Mouse (Mus musculus): Measurements from ENCODE around the gene Pagr1b. TPM values are rescaled to one million over a fixed set of nuclear protein-coding genes. Genes with fewer than 3 reads are reported as not detected.

The Pagr1b gene
- polyA plus RNA-seq, 2 experiments from 2014 or later, result 1.3 to 2.4 TPM

DNA sequence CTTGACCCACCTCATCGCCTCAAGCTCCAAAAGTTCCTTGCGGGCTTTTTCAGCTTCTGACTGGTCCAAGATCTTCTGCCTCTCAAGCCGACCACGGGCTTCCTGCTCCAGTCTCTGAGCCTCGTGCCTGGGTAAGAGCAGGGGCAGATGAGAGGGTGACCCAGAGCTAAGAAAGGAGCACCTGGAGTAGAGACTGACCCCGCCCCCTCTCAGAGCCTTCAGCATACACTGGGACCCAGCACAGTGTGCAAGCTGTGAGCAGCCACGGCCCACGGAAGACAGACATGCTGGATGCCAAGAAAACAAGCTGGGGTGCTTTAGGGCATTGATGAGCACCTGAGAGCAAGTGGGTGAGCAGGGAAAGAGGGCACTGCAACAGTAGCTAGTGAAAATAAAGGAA, 27.5 kb downstream of the Pagr1b start:
- ATAC-seq, result no peak

DNA sequence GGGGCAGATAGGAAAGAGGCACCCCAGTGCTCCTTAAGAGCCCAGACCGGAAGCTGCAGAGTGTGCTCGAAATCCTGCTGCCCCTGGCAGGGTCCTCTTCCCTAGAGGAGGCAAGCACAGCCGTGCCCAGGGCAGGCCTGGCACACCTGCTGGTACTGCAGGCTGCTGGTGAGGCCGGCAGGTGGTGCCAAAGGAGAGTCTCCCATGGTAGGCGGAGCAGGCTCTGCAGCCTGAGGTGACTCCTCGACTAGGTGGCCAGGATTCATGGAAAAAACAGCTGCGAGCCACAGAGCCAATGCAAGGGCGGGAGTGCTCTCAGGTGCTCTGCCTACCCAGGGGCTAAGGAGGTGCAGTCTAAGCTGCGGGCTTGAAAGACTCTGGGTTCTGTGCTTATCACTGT, 30.0 kb downstream of the Pagr1b start:
- ATAC-seq, result no peak

DNA sequence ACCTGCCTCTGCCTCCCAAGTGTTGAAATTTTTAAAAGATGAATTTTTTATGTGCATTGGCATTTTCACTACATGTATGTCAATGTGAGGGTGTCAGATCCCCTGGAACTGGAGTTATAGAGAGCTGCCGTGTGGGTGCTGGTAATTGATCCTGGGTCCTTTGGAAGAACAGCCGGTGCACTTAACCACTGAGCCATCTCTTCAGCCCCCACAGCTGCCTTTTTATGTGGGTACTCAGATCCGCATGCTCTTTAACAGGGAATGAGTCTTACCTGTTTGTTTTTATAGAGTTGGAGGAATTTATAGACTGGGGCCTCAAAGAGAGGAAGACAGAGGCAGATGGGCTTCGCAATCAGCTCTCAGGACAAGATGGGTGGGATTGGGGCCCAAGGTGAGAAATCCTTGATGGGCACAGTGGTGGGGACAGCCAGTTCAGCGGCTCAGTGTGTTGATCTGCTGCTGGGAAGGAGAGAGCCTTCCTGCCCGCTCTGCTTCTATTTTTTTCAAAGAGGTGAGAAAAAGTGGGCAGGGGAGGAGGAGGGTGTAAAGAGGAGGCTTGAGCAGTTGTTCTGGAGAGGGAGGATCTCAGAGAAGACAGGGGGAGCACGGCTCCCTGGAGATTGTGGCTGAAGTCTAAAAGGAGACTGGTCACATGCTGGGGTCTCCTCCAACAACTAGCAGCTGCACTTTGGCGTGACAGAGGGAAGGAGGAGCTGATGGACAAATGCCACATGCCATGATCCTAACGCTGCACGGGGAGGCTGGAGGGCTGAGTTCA, 31.4 kb downstream of the Pagr1b start:
- ATAC-seq, result no peak

DNA sequence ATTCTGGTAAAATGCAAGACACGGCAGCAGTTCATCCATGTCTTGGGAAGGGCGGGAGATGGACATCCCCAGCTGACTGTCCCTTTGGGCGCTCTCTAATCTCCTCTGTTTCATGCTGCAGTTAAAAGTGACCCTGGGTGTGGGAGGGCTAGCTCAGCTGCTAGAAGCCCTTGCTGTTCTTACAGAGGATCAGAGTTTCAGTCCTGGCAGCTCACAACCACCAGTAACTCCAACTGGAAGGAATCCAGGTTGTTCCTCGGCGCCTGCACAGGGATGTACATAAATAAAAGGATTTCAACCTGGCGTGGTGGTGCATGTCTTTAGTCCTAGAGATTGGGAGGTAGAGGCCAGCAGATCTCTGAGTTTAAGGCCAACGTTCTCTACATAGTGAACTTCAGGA, 33.2 kb downstream of the Pagr1b start:
- ATAC-seq, result no peak

DNA sequence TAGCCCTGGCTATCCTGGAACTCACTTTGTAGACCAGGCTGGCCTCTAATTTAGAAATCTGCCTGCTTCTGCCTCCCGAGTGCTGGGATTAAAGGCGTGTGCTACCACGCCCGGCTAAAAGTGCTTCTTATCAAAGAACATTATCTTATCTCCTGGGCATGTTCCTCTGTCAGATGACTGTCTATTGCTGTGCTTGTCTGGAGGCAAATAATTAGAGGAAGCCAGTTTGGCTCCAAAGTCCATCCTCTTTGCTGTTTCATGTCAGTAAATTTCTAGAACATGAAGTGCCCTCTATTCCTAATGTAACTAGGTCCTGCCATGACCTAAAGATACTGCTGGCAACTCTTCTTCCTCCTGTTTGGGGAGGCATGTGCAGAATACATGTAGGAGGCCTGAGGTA, 34.2 kb downstream of the Pagr1b start:
- ATAC-seq, result no peak

DNA sequence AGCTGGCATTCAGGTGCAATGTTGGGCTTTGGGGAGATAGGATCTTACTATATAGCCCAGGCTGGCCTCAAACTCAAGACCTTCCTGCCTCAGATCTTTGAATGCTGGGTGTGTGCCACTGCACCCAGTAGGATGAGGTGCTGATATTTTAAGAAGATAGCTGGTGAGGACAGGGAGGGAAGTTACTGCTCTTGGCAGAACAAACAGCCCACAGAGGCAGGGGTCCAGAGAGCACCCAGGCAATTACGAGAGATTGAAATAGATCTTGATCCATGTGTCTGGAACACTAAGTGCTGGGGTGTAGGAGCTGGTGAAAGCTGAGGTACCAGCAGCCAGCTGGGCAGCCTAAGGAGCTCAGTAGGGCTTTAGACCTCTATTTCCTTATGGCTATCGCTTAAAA, 34.7 kb downstream of the Pagr1b start:
- ATAC-seq, result no peak

DNA sequence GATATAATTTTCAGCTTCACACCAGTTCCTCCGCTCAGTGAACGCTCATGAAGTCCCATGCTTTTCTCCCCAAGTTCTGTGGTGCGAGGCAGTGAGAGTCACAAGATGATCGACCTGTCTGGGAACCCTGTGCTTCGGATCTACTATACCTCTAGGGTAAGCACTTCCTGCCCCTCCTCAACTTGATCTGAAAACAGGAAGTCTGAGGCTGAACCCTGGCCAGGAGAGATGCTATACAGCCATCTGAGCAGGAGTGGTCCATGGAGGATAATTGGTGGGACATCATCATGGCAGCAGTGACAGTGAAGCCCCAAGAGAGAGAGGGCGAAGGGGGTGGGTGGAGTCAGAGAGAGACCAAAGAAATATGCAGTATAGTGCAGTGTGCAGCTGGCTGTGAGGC, 37.4 kb downstream of the Pagr1b start:
- peak; percentile 27 for ATAC-seq

DNA sequence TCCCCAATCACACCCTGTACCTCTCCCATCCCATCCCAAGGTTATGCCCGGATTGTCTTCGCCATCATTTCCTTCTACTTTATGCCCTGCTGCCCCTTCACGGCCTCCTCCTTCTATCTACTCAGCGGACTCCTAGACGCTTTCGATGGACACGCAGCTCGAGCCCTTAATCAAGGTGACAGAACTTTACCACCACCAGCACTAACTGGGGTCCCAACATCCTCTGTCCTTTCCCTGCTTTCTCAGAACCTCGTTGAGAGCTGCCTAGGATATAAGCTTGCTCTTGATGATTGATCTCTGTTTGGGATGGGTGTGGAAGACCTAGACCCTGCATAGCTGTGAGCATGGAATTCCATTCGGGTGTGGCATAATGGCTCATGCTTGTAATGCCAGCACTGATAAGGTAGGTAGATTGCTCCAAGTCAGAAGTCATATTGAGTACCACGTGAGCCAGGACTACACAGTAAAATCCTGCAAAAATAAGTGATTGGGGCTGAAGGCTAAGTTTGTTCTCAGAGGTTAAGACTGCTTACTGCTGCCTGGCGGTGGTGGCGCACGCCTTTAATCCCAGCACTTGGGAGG, 39.3 kb downstream of the Pagr1b start:
- no peak for ATAC-seq

DNA sequence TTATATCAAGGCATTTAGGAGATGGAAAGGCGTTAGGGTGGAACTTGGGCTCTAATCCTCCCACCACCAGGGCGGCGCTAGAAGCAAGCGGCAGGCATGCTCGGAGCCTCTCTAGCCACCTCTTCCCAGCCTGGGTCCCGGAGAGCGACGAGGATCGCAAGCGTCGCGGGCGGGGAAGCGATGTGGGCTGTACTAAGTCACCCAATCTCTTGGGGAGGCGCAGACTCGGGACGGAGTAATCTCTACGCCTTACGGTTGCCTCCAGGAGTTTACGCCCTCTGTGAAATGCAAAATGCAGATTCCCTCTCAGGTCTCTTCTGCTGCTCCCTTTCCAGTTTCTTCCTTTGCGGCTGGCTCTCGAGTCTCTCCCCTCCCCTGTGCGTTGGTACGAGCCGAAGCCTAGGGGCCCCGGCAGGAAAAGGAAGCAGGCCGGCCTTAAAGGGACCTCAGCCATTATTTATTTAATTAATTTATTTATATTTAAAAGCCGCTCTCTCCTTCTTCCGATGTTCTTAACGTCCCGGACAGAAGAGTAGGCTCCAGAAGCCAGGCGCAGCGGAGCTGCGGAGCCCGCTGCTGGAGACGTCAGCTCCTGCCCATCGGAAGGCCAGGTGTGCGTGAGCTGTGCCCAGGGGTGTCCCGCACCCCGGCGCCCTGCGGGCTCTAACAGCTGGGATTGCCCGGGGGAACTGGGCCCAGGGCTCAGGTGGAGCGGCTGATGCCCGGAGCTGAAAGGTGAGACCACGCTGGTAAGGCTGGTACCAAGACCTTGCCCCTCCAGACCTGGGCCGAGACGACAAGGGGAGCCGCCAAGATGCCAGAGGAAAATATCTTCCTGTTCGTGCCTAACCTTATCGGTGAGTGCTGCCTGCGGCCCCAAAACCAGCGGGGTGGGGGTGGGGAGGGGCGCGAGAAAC, 40.1 kb downstream of the Pagr1b start, which contains the start of gene Cdiptos:
Cdiptos (minus strand) TSS at position 149 of the 917 bp plus-strand sequence.
- ATAC-seq, result peak; percentile 96

DNA sequence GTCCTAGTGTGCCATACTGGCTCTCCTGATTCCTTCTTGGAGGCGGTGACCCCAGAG, 40.6 kb downstream of the Pagr1b start, which contains the start of gene Cdipt:
Cdipt (plus strand) TSS at position 22 of the 57 bp plus-strand sequence.
- ATAC-seq, result no peak

DNA sequence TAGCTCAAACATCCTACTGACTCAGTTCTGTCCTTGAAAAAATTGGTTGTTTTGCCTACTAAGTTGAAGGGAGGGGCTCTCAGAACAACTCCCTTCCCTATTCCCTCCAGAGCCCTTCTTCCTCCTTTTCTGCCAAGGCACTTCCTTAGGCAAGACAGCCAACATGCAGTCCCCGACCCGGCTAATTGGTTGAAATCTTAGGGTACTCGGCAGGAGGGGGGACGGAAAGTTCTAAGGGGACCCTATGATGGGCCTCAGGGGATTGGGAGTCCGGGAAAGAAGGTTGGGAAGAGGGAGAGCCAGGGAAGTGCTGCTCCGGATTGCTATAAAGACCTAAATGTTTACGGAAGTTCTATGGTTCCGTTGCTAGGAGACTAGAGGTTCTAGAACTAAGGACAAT, 40.8 kb downstream of the Pagr1b start:
- ATAC-seq, result no peak

DNA sequence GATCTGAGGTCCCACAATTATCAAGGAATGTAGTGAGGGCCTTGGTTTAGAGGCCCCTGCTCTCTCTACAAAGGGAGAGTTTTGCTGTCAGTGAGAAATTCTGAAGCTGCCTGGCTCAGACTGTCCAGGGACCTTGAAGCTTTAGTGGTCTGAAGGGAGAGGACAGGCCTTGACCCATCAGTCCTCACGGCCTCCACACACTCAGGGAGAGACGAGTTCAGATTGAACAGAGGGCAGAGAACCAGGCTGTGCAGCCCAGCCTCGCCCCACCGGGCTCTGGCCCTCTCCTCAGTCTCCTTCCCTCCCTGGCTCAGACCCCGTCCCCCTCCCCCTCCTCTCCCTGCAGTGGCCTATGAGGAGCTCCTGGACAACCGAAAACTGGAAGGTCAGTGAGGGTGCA, 48.9 kb downstream of the Pagr1b start:
- no peak for ATAC-seq

DNA sequence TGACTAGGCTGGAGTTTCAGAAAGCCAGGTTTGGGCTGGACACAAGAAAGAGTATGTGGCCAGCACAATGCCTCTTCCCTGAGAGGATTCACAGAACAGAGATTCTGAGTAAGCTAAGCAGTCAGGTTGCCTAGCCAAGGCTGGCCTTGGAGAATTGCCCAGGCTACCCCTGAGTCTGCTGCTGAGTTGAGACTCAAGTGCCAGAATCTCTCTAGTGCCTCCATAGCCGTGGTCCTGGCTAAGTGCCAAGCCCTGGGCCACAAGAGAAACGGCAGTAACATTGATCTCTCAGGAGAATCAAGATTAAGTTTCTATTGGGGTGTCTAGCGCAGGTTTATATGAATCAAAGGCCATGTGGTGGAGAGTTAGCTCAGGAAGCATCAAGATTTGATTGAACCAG, 50.7 kb downstream of the Pagr1b start:
- ATAC-seq, result no peak

DNA sequence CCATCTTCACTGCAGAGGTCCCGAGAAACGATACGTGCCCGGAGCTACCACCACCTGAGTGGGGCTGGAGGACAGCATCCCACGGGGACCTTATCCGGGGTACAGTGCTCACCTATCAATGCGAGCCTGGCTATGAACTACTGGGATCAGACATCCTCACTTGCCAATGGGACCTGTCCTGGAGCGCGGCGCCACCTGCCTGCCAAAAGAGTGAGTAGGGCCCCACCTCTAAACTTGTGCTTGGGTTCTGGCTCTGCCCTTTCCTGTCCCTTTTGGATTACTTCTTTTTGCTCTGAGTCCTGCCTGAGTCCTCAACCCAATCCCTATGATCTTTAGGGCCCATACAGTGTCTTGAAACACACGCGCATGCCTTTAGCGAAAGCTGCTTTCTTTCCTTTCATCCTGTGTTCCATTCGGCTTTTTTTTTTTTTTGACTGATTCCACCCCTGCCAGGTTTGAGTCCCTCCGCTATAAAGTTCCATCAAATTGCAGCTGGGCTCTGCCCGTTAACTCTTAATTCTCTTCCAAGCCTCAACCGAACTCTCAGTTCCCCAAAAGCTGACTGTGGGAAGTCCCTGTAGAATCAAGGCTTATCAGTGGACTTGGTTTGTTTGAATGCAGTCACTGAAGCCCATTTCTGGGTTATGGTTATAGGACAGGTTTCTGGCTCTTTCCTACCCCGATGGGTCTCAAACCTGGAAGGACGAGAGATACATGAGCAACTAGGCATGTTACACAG, 52.6 kb downstream of the Pagr1b start:
- ATAC-seq, result no peak

DNA sequence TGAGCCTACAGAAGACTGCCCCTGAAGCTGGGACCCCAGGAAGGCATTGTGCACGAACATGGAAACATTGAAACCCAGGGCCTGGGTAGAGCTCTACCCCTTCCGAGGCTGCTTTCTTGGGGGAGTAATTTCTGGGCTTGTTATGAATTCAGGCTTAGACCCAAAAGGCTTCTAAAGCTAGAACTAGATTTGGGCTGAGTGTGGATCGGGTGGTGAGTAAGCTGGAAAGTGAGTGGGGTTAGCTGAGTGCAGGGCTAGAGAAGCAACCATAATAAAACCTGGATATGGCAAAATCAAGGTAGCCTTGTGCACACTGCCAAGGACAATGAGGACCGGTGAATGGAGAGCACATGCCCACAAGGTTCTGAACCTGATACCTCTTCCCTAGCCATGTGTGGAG, 54.3 kb downstream of the Pagr1b start:
- ATAC-seq, result no peak

DNA sequence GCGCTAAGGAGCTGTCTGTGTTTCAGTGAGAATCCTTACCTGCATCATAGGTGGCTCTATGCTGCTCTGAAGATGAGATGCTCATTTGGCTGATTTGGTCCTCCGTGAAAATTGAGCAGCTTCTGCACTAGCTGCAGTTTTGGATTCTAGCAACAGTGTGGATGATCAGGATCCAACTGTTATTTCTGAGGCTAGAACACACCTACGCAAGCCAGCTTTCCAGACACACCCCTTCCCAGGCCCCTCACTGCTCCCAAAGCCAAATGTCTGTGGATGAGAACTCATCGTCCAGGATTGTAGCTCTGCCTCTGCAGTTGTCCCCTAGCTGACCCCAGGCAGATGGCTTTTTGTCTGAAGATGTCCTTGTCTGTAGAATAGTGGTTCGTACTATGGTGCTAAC, 55.2 kb downstream of the Pagr1b start:
- no peak for ATAC-seq

DNA sequence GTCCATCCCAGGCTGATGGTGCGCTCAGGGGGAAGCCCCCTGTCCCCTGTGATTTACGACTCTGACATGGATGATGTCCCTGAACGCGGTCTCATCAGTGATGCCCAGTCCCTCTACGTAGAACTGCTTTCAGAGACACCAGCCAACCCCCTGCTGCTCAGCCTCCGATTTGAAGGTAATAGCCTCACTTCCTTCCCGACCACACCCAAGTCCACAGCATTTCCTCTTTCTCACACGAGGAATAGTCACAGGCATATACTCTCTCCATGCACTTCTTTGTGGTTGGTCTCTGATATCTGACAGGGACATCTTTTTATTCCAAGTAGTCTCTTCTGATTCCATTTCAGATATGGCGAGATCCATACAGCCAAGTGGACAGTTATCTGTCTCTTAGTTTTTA, 56.5 kb downstream of the Pagr1b start:
- no peak for ATAC-seq

DNA sequence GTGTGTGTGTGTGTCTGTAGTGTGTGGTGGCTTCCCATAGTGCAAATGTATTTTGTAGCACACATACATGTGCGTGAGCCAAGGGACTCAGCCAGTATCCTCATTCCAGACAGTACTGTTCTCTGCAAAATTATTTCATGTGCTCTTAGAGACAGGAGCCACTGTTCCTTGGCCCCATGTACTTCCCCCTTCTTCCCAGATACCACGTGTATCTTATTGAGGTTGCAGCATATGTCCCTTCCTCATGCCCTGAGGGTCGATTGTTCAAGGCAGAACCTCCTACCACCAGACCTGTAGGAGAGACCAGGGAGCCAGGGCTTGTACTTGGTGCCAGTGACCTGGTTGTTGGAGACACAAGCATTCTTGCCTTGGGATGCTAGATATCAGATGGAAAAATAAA, 61.2 kb downstream of the Pagr1b start:
- ATAC-seq, result no peak

DNA sequence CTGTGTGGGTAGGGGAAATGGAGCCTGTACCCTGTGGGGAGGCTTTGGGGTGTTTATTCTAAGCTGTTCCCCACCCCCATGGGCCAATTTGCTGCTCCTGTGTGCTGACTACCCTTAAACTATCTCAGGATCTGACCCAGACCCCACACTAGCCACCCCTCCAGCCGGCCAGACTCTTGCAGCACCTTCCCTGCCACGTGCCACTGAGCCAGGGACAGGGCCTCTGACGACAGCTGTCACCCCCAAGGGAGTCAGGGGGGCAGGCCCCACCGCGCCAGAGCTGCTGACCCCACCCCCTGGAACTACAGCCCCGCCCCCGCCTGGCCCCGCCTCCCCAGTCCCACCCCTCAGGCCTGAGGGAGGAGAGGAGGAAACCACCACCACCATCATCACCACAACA, 63.6 kb downstream of the Pagr1b start:
- no peak for ATAC-seq

DNA sequence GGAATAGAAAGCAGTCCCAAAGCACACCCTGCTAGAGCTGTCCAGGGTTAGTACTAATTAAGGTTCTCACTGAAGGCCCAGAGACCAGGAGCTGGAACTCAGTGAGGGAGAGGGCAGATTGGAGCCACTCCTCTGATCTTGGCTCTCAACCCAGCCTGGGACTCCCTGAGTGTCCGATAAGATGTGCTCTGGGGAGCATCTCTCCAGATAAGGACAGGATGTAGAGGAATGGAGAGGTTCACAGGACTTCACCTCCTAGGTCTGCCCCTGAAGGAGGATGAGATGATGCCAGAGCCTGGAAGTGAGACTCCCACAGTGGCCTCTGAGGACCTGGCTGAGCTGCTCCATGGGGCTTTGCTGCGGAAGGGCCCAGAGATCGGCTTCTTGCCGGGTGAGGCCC, 64.5 kb downstream of the Pagr1b start:
- ATAC-seq, result no peak
